Mouse (Mus musculus) layer of hippocampus, postnatal 10 days (tissue): Measurements from ENCODE around the gene Fancd2os. TPM values are rescaled to one million over a fixed set of nuclear protein-coding genes. Genes with fewer than 3 reads are reported as not detected.
A peak's percentile ranks its signal among the peaks of the same experiment; 100 is the strongest.

Experiments used
- DNase-seq, 2 experiments: peaks; one replicate each; pipeline ENCODE4 v3.0.0; 2021; ENCODE audit warnings: low spot score in 2 of 2
- long read RNA-seq: library from polyadenylated mRNA; stranded (forward); transcript quantifications from one replicate; pipeline ENCODE4 v2.0.0, GENCODE M21; 2023
- total RNA-seq, 2 experiments: library from RNA; stranded (reverse); gene quantifications; 2 replicates each; pipeline ENCODE4 v1.2.3; 2021

Gene Fancd2os
- under 1 TPM in 1 of 2 experiments, not detected in 1; 0.49 TPM for total RNA-seq
- long read RNA-seq, partial matches to known transcripts, result 2 of 2 reads
- long read RNA-seq, other reads (novel, unspliced or antisense), result 0 of 2 reads

- no peak for DNase-seq
Observed at GRCm38 (mm10) chr6:113600543-113601139, at the start of gene Fancd2os. Fancd2os (minus strand) TSS chr6:113600715.

GRCm38 (mm10) chr6:113650197-113650640 is 49.7 kb upstream of the Fancd2os start:
- DNase-seq, result no peak

GRCm38 (mm10) chr6:113649346-113650196 is 49.1 kb upstream of the Fancd2os start:
- DNase-seq, result no peak

- no peak for DNase-seq
Observed at GRCm38 (mm10) chr6:113644808-113645207, 44.3 kb upstream of the Fancd2os start.

GRCm38 (mm10) chr6:113643967-113644366 is 43.5 kb upstream of the Fancd2os start:
- DNase-seq, result no peak

GRCm38 (mm10) chr6:113643021-113643420 is 42.5 kb upstream of the Fancd2os start:
- DNase-seq, result no peak

GRCm38 (mm10) chr6:113642605-113643004 is 42.1 kb upstream of the Fancd2os start:
- no peak for DNase-seq

GRCm38 (mm10) chr6:113639201-113639600 is 38.7 kb upstream of the Fancd2os start:
- no peak for DNase-seq

- DNase-seq, result peak; percentile 97
Observed at GRCm38 (mm10) chr6:113638302-113639040, 38.0 kb upstream of the Fancd2os start, which contains the start of gene Irak2. Irak2 (plus strand) TSS chr6:113638467.

- DNase-seq, result no peak
Observed at GRCm38 (mm10) chr6:113632863-113633262, 32.3 kb upstream of the Fancd2os start.

- DNase-seq, result no peak
Observed at GRCm38 (mm10) chr6:113630322-113630721, 29.8 kb upstream of the Fancd2os start.

GRCm38 (mm10) chr6:113624989-113625770 is 24.7 kb upstream of the Fancd2os start:
- DNase-seq, result peak in 1 of 2 experiments; percentile 21

GRCm38 (mm10) chr6:113623941-113624751 is 23.6 kb upstream of the Fancd2os start, which contains the start of gene Vhl:
Vhl (plus strand) TSS chr6:113623959.
- DNase-seq, result peak; percentile 83 to 87

- no peak for DNase-seq
Observed at GRCm38 (mm10) chr6:113623386-113623785, 22.9 kb upstream of the Fancd2os start.

GRCm38 (mm10) chr6:113615489-113615888 is 15.0 kb upstream of the Fancd2os start:
- no peak for DNase-seq

GRCm38 (mm10) chr6:113614997-113615396 is 14.5 kb upstream of the Fancd2os start:
- DNase-seq, result no peak

- DNase-seq, result no peak
Observed at GRCm38 (mm10) chr6:113614152-113614551, 13.6 kb upstream of the Fancd2os start.

GRCm38 (mm10) chr6:113612258-113612969 is 11.9 kb upstream of the Fancd2os start:
- DNase-seq, result no peak

- no peak for DNase-seq
Observed at GRCm38 (mm10) chr6:113609293-113609692, 8.8 kb upstream of the Fancd2os start.
